Mouse (Mus musculus): ENCODE measurements around the gene Adam1a.

DNA sequence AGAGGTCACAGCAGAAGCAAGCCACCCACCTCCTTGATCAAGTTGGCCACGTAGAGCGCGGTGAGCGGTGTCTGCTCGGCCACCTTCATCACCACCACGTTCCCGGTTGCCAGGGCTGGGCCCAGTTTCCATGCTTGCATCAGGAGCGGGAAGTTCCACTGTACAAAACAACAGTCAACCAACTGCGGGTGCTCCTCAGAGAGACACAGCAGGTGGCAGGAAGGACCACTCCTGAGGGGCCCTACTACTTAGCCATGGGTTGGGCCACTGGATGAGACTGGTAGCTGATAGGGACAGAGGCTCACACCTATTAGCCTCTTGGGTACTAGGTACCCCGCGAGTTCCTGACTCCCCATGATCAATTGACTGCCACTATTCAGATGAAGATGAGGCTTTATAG is 30.6 kb upstream of the Adam1a start:
- TF ChIP-seq CTCF (IDR thresholded peaks at IDR 0.05; ENCODE audit: low read depth, low read length) (no peak), POLR2A (IDR thresholded peaks at IDR 0.05; ENCODE audit: extremely low read depth, insufficient read depth, low read length) (no peak)
